Mouse (Mus musculus): ENCODE measurements around the gene Hsbp1. TPM values are rescaled to one million over a fixed set of nuclear protein-coding genes. Genes with fewer than 3 reads are reported as not detected.
A peak's percentile ranks its signal among the peaks of the same experiment; 100 is the strongest.

Hsbp1 gene
- polyA plus RNA-seq, 1 experiment from 2014 or later, result 636 TPM

DNA sequence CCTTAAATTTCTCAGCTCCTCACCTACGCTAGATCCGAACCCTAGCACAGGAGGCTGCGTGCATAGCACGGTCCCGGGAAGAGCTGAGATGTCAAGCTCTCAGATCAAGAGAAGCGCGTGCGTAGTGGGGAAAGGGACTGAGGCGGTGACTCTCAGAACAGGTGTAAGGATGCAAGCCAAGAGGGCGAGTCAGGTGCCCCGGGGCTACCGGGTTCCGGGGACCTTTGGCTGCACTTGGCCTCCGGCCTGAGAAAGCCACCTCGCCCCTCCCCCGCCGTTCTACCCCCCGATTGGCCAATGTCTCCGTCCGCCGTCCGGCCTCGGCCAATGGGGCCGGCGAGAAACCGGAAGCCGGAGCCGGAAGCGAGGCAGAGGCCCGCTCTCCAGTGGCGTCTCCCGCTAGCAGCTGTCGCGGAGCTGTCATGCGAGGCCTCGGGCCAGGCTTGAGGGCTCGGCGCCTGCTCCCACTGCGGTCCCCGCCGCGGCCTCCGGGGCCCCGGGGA, 50.3 kb downstream of the Hsbp1 start, which contains the start of gene Mlycd:
Gene Mlycd, plus strand, starts transcription at position 355 of the 503 bp plus-strand sequence.
- WGBS, result 3% methylated on average over 29 of the region's 44 CpGs
- Histone ChIP-seq H3K36me3 (peaks cover 9% of the 10 kb centered on the region; the same call in 1 of the 2 replicates), H3K9me3 (no peaks in the 10 kb centered on the region), H3K27ac (replicated peaks) (peak within 1 kb of the TSS; percentile 91), H3K4me1 (replicated peaks) (peaks cover 15% of the 10 kb centered on the region), H3K4me2 (peak within 1 kb of the TSS; percentile 94), H3K9ac (peak within 1 kb of the TSS; percentile 96), H3K4me3 (peak within 1 kb of the TSS; percentile 89), H3K27me3 (no peaks in the 10 kb centered on the region)
- ATAC-seq (ENCODE audit: low read depth), result peak; percentile 96

- peak overlapping the region; percentile 91 for H3K27ac ChIP-seq (replicated peaks)
- no peaks in the 10 kb centered on the region for H3K9me3 ChIP-seq
- no peaks in the 10 kb centered on the region for H3K27me3 ChIP-seq
- ATAC-seq (ENCODE audit: low read depth), result peak; percentile 56
- peaks cover 15% of the 10 kb centered on the region for H3K4me1 ChIP-seq (replicated peaks)
- 6% methylated on average over 83 of the region's 83 CpGs for WGBS
- peaks cover 9% of the 10 kb centered on the region; the same call in 1 of the 2 replicates for H3K36me3 ChIP-seq
- H3K9ac ChIP-seq, result peak overlapping the region; percentile 96
- H3K4me2 ChIP-seq, result peak overlapping the region; percentile 94
- peak overlapping the region; percentile 89 for H3K4me3 ChIP-seq
Measured at GRCm38 (mm10) chr8:119395072-119395950, 51.0 kb downstream of the Hsbp1 start.

Other genes with a start within 250 kb of the Hsbp1 start
- gene Mlycd, start 50.4 kb downstream of the Hsbp1 start, polyA plus RNA-seq (2015; fragmentation: Nextera tagmentation; extraction: Ambion mirVana), result 11.0 and 15.6 TPM in 2 replicates
- gene Osgin1, start 89.6 kb downstream of the Hsbp1 start, polyA plus RNA-seq (2015; fragmentation: Nextera tagmentation; extraction: Ambion mirVana), result 0.40 TPM in 1 of 2 replicates, not detected in the other
- 39.6 and 41.7 TPM in 2 replicates for gene Necab2, start 102.2 kb downstream of the Hsbp1 start, polyA plus RNA-seq (2015; fragmentation: Nextera tagmentation; extraction: Ambion mirVana)
- not detected in 2 replicates for gene Slc38a8, start 157.2 kb downstream of the Hsbp1 start, polyA plus RNA-seq (2015; fragmentation: Nextera tagmentation; extraction: Ambion mirVana)
- gene Mbtps1, start 214.2 kb downstream of the Hsbp1 start, polyA plus RNA-seq (2015; fragmentation: Nextera tagmentation; extraction: Ambion mirVana), result 61.0 and 64.3 TPM in 2 replicates
- gene Hsdl1, start 230.7 kb downstream of the Hsbp1 start, polyA plus RNA-seq (2015; fragmentation: Nextera tagmentation; extraction: Ambion mirVana), result 121 and 131 TPM in 2 replicates
- 0.18 and 0.25 TPM in 2 replicates for gene Dnaaf1, start 230.7 kb downstream of the Hsbp1 start, polyA plus RNA-seq (2015; fragmentation: Nextera tagmentation; extraction: Ambion mirVana)

Measured in neural tube, embryonic 13.5 days (tissue).